Mouse (Mus musculus) B cell, adult (primary cell): ENCODE results near the gene Pla2g3. TPM values are rescaled to one million over a fixed set of nuclear protein-coding genes. Genes with fewer than 3 reads are reported as not detected.

Experiments used
- total RNA-seq: library from RNA; stranded (reverse); gene quantifications from 4 replicates; pipeline ENCODE4 v1.2.4, GENCODE M21; 2023; ENCODE audit not compliant: inconsistent age

Gene Pla2g3
- total RNA-seq, result 0.18 to 0.39 TPM in 2 of 4 replicates, not detected in the others

DNA sequence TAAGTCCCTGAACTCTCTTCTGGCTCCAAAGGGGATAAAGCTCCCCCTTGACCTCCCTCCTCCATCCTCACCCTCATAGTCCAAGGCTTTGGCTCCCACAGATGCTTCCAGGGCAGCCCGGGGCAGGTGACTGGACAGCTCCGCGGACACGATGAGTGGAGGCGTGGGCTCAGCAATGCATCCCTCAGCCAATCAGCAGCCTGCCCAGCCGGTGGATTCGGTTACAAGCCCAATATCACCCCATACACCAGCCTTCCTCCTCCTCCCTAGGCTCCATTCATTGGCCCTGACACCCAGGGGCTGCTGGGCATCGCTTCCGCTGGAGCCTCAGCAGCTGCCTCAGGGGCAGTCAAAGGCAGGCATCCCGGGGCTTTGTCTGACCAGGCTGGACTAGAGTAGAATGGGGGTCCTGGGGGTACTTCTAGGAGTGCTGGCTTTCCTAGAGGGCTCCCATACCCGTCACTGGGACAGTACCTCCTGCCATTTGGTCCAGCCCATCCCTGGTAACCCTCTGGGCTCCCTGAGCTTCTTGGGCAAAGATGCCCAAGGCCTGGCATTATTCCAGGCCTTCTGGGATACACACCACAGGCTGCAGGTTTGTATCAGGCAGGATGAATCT lies at the start of gene Pla2g3:
TSS of gene Pla2g3 (plus strand) at position 333 of the 619 bp plus-strand sequence.

DNA sequence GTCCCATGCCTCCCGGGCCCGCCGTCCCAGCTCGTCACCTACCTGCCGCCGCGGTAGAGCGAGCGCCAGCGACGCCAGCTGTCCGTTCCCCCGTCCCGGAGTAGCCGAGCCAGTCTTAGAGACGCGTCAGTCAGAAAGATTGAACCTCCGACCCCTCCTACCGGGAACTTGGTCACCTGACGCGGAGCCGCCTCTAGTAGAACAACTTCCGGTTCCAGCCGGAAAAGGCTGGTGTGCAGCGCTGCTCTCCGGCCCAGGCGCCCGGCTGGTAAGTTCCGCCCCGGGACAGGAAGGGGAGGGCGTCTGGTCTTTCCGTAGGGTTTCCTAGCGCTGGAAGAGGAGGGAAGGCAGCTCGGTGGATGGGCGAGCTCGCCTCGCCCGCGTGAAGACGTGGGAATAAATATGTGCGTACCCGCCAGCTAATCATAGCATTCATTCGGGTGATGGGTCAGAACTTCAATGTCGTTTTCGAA lies 35.9 kb upstream of the Pla2g3 start, which contains the start of gene Rnf185:
TSS of gene Rnf185 (minus strand) at position 197 of the 473 bp plus-strand sequence.

DNA sequence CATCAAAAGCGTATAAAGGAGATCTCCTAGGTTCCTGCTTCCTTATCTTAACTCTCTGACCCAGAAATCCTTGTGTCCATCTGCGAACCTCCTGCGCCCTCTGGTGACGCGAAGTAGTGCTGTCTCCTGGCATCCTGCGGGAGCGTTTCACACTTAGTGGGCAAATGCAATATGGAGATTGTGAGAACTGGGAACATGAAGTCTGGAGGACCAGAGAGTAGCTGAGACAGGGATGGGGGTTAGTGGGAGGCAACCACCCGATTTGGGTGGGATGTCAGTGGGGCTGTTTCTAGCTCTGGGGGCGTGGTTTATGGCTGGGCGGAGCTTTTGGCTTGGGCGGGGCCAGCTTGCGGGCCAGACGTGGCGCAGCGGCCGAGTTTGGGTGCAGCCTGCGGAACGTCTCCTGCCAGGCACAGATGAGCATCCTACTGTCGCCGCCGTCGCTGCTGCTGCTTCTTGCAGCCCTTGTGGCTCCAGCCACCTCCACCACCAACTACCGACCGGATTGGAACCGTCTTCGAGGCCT lies 26.5 kb downstream of the Pla2g3 start, which contains the start of gene Selenom:
TSS of gene Selenom (plus strand) at position 156 of the 526 bp plus-strand sequence.

DNA sequence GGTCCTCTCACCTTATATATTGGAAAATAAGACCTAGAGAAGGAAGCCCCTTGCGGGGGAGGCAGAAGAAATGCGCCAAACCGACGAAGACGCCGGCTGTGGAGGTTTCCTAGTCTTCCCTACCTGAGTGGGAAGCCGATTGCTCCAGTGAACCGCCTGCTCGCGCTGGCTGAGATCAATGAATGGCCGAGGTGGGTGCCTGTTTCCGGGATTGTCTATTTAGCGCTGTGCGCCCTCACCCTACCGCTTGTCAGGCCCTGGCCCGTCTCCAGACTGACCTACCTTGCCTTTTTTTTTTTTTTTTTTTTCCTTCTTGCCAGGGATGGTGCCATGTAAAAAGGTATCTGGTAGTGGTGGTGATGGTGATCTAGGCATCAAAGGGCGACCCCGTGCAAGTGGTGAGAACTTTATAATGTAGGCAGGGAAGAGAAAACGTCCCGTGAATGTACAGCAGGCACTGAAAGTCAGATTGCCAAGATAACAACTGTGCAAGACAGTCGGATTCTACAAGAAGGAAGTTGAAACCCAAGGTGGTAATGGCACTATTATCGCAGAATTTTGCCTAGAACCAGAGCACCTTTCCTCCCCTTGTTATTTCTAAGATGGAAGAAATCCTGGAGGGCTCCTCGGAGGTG lies 52.5 kb downstream of the Pla2g3 start, which contains the start of gene Smtn:
TSS of gene Smtn (minus strand) at position 162 of the 635 bp plus-strand sequence.

Other genes starting within 250 kb of the Pla2g3 start
- 61.7 to 70.2 TPM (median 63.2 TPM) in 4 replicates for gene Drg1, start 221.9 kb upstream of the Pla2g3 start, total RNA-seq
- 79.7 to 96.7 TPM (median 84.5 TPM) in 4 replicates for gene Patz1, start 199.4 kb upstream of the Pla2g3 start, total RNA-seq
- gene Pik3ip1, start 157.9 kb upstream of the Pla2g3 start, total RNA-seq, result 292 to 318 TPM (median 307 TPM) in 4 replicates
- 74.3 to 91.5 TPM (median 77.5 TPM) in 4 replicates for gene Limk2, start 79.1 kb upstream of the Pla2g3 start, total RNA-seq
- gene Rnf185, start 35.9 kb upstream of the Pla2g3 start, total RNA-seq, result 18.6 to 23.1 TPM (median 20.2 TPM) in 4 replicates
- not detected in 4 replicates for gene Inpp5j, start 16.5 kb downstream of the Pla2g3 start, total RNA-seq
- 0.78 to 1.8 TPM (median 1.1 TPM) in 3 of 4 replicates, not detected in the other for gene Selenom, start 26.4 kb downstream of the Pla2g3 start, total RNA-seq
- gene Smtn, start 52.3 kb downstream of the Pla2g3 start, total RNA-seq, result 0.93 to 2.7 TPM (median 1.9 TPM) in 4 replicates
- 58.3 to 69.4 TPM (median 62.5 TPM) in 4 replicates for gene Morc2a, start 160.9 kb downstream of the Pla2g3 start, total RNA-seq